Mouse (Mus musculus) thymus, adult 2 months (tissue): Measurements from ENCODE around the gene Ctps2. TPM values are rescaled to one million over a fixed set of nuclear protein-coding genes. Genes with fewer than 3 reads are reported as not detected.

Source experiments
- DNase-seq: peaks from one replicate; pipeline ENCODE4 v3.0.0; 2021
- H3K27ac ChIP-seq: fragments of 200-500 bp; 2 replicates; pipeline ENCODE4 v1.5.1; 2012; ENCODE audit warnings: low read length, control low read depth; ENCODE audit not compliant: control insufficient read depth, insufficient read depth
- H3K27me3 ChIP-seq: fragments of 200-500 bp; 2 replicates; pipeline ENCODE4 v1.6.1; 2012; ENCODE audit warnings: mild to moderate bottlenecking, low read length, moderate library complexity, mixed read lengths; ENCODE audit not compliant: control insufficient read depth, insufficient read depth
- H3K36me3 ChIP-seq: fragments of 200-500 bp; 2 replicates; pipeline ENCODE4 v1.6.1; 2012; ENCODE audit warnings: mild to moderate bottlenecking, low read length, moderate library complexity; ENCODE audit not compliant: control insufficient read depth, insufficient read depth
- H3K4me1 ChIP-seq: fragments of 200-500 bp; replicated peaks from 2 replicates; pipeline ENCODE4 v1.6.1; 2012; ENCODE audit warnings: low read length; ENCODE audit not compliant: control insufficient read depth, insufficient read depth
- H3K4me3 ChIP-seq: fragments of 200-500 bp; 2 replicates; pipeline ENCODE4 v1.5.1; 2012; ENCODE audit warnings: mild to moderate bottlenecking, low read length, control low read depth, moderate library complexity; ENCODE audit not compliant: control insufficient read depth, insufficient read depth
- CTCF ChIP-seq: fragments of 200-500 bp; IDR thresholded peaks from 2 replicates; pipeline ENCODE4 v1.5.1; 2012; ENCODE audit warnings: mild to moderate bottlenecking, control low read depth, low read length, moderate library complexity, borderline replicate concordance; ENCODE audit not compliant: control insufficient read depth, poor library complexity, insufficient read depth; ENCODE audit errors: extremely low read depth
- POLR2A ChIP-seq: fragments of 200-500 bp; IDR thresholded peaks from 2 replicates; pipeline ENCODE4 v1.6.1; 2012; ENCODE audit warnings: mild to moderate bottlenecking, low read length, control low read depth, moderate library complexity; ENCODE audit not compliant: control insufficient read depth, poor library complexity, insufficient read depth; ENCODE audit errors: extremely low read depth
- WGBS: fragments of 180-500 bp; shearing (Covaris S2); methylation state at CpG from one replicate; pipeline ENCODE4 v1.1.7; 2018; 5-methylcytosine and 5-hydroxymethylcytosine counted together
- polyA plus RNA-seq: library from polyadenylated mRNA; depleted of rRNA; stranded (reverse); fragments of >200 nt; gene quantifications from 2 replicates; pipeline ENCODE4 v1.2.3, GENCODE M21; 2012; rRNA removed

Gene Ctps2
- polyA plus RNA-seq, 1 experiment = 17.0 TPM

DNA sequence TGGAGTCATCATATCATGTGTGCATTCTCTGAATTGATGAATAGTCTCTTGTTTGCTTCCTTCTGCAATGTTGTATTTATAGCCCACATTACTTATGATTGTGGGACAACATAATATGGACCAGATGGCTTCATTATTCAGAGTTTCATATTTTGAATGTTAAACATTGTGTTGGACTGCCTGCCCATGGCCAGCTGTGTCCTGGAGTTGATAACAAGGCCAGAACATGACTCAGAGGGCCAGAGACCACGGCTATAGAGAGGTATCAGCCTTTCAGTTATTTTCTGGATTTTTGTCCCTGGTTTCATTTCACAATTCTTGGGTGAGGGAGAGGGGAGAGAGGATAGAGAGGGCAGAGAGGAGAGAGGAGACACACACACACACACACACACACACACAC, 162.9 kb downstream of the Ctps2 start:
- no peak for TF ChIP-seq CTCF
- no peak for TF ChIP-seq POLR2A
- H3K27me3 ChIP-seq = no peaks in the 10 kb centered on the region
- WGBS = 71% methylated on average over 1 of the region's 1 CpGs
- no peak overlapping the region for H3K27ac ChIP-seq
- no peak for DNase-seq
- H3K4me1 ChIP-seq = no peaks in the 10 kb centered on the region
- no peak overlapping the region for H3K4me3 ChIP-seq
- no peaks in the 10 kb centered on the region for H3K36me3 ChIP-seq

Other genes starting within 250 kb of the Ctps2 start
- 82.7 and 88.3 TPM in 2 replicates for gene Rbbp7, start 140.8 kb upstream of the Ctps2 start, polyA plus RNA-seq
- 5.9 and 7.6 TPM in 2 replicates for gene Txlng, start 71.8 kb upstream of the Ctps2 start, polyA plus RNA-seq
- gene Syap1, start 12.8 kb upstream of the Ctps2 start, polyA plus RNA-seq = 8.9 and 9.1 TPM in 2 replicates
- gene S100g, start 63.4 kb downstream of the Ctps2 start, polyA plus RNA-seq = 1.4 and 3.1 TPM in 2 replicates